Mouse (Mus musculus): ENCODE data around the gene Aldoc. TPM values are rescaled to one million over a fixed set of nuclear protein-coding genes. Genes with fewer than 3 reads are reported as not detected.

The Aldoc gene
- polyA plus RNA-seq, 1 experiment from 2014 or later, result 1.8 TPM

DNA sequence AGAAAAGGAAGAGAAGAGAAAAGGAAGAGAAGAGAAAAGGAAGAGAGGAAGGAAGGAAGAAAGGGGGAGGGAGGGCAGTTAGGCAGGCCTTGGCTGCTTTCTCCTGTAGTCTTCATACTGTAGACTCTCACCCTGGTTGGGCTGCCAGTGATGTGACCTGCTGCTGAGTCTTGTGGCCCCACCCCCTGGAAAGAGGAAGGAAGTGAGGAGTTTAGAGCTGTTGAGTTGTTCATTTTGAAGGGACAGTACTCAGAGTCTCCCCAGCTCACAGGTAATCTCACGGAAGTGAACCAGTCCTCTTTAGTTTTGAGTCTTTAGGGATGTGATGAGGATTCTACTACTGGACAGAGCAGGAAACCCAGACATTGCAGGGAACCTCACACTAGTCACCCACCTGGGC is 30.3 kb downstream of the Aldoc start:
- WGBS, result 88% methylated on average over 1 of the region's 1 CpGs
- H3K4me1 ChIP-seq, result no peaks in the 10 kb centered on the region

GRCm38 (mm10) chr11:78354905-78355304 is 32.1 kb downstream of the Aldoc start:
- no peak overlapping the region for H3K4me2 ChIP-seq (replicated peaks)
- no peak overlapping the region for H3K4me3 ChIP-seq
- H3K9ac ChIP-seq (replicated peaks), result no peak overlapping the region
- H3K27me3 ChIP-seq, result peaks cover 17% of the 10 kb centered on the region
- 85% methylated on average over 6 of the region's 6 CpGs for WGBS
- H3K4me1 ChIP-seq, result no peaks in the 10 kb centered on the region
- H3K9me3 ChIP-seq, result no peaks in the 10 kb centered on the region
- ATAC-seq (ENCODE audit: low FRiP score, low read depth), result no peak
- H3K36me3 ChIP-seq, result no peaks in the 10 kb centered on the region
- no peak overlapping the region for H3K27ac ChIP-seq (replicated peaks)

More for the DNA sequence above, 30.3 kb downstream of the Aldoc start:
- no peak overlapping the region for H3K4me3 ChIP-seq
- H3K9me3 ChIP-seq, result no peaks in the 10 kb centered on the region
- ATAC-seq (ENCODE audit: low FRiP score, low read depth), result no peak
- 0 out of 2 replicates have a peak, but pooled peaks cover 5% of the 10 kb centered on the region for H3K27me3 ChIP-seq
- peaks cover 11% of the 10 kb centered on the region for H3K36me3 ChIP-seq
- no peak overlapping the region for H3K9ac ChIP-seq (replicated peaks)
- no peak overlapping the region for H3K27ac ChIP-seq (replicated peaks)
- no peak overlapping the region for H3K4me2 ChIP-seq (replicated peaks)

- Histone ChIP-seq H3K9me3 (no peaks in the 10 kb centered on the region), H3K27me3 (peaks cover 17% of the 10 kb centered on the region), H3K27ac (replicated peaks) (no peak overlapping the region), H3K4me3 (no peak overlapping the region), H3K4me1 (no peaks in the 10 kb centered on the region), H3K36me3 (no peaks in the 10 kb centered on the region), H3K9ac (replicated peaks) (no peak overlapping the region), H3K4me2 (replicated peaks) (no peak overlapping the region)
- WGBS, result 31% methylated on average over 4 of the region's 4 CpGs
- ATAC-seq (ENCODE audit: low FRiP score, low read depth), result no peak
Observed at GRCm38 (mm10) chr11:78355471-78356238, 32.9 kb downstream of the Aldoc start.

DNA sequence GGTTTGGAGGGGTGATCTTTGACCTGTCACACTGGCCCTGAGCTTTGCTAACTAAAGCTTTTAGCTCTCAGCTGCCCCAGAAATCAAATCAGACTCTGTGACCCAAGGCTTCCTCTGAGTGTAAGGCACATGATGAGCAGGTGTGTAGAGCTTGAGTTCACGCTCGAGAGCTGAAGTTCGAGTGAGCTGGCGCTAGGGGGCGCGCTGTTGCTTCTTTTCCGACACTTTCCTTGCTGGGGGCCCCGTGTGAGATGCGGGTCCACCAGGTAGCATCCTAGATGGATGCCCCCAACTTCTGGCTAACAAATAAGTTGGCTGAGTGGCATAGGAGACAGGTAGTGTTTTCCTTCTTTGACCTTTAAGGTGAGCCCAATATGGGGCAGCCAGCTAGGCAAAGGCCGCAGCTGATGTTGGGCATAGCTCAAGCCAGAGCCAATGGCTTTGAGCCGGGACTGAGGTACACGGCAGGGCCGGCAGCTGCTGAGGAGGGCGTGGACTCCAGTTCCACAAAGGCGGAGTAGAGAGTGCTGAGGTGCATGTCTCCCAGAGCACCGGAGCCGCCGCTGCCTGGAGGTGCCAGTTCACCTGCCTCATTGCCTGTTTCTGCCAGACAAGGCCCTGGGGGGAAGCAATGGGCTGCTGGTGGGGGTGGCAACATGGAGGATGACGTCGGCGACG is 35.7 kb downstream of the Aldoc start:
- no peak for ATAC-seq (ENCODE audit: low FRiP score, low read depth)
- Histone ChIP-seq H3K4me2 (replicated peaks) (no peak overlapping the region), H3K9me3 (no peaks in the 10 kb centered on the region), H3K4me1 (no peaks in the 10 kb centered on the region), H3K27me3 (peaks cover 17% of the 10 kb centered on the region), H3K4me3 (no peak overlapping the region), H3K27ac (replicated peaks) (no peak overlapping the region), H3K36me3 (no peaks in the 10 kb centered on the region), H3K9ac (replicated peaks) (no peak overlapping the region)
- WGBS, result 12% methylated on average over 22 of the region's 22 CpGs

DNA sequence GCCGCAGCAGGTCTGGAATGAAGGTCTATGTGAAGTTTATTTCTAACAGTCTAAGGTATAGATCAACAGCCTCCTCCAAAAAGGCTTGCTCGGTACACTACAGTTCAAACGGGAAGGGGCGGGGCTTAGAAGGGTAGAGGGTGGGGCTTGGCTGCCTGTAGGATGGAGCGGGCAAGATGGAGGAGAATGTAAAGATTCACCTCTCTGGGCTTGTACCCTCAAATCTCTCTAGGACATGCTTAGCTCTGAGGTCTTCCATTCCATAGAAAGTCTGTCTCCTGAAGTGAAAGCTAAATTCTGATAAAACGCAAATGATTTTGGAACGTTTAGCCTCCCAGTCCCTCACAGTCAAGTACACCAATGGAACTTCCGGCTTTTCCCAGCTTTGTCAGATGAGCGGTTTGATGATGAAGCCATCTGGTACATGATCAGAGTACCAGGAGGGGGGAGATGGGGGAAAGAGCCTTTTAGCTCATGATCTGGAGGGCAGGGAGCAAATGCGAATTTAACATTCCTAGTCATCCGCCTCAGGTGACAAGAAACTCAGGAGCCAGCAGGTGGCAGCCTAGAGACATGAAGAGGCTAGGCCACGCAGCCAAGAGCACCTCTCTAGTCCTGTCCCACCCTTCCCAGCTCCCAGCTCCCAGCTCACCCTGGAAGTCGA is 37.5 kb downstream of the Aldoc start:
- H3K4me3 ChIP-seq, result peak overlapping the region; percentile 25
- no peak overlapping the region; the same call in 1 of the 2 replicates for H3K9ac ChIP-seq (replicated peaks)
- WGBS, result 11% methylated on average over 13 of the region's 13 CpGs

DNA sequence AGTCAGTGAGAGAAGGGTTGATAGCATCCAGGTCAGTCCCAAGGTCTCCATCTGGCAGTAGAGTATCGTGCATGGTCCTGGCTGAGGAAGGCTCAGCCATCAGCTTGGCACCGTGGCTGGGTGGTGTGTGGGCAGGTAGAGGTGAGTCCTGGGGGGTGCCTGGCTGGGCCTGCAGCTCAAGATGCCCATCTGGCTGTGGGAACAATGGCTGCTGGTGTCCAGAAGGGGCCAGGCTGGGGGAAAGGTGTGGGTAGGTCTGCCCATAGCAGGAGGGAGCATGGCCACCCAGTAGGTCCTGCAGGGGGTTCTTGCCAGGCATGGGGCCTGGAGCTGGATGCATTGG is 38.0 kb downstream of the Aldoc start:
- ATAC-seq (ENCODE audit: low FRiP score, low read depth), result 0 out of 2 replicates have a peak, but pooled peaks have one; percentile 49
- Histone ChIP-seq H3K4me3 (0 out of 2 replicates have a peak overlapping the region, but pooled peaks have one; percentile 25), H3K9ac (replicated peaks) (no peak overlapping the region), H3K27ac (replicated peaks) (no peak overlapping the region), H3K9me3 (no peaks in the 10 kb centered on the region), H3K4me2 (replicated peaks) (0 out of 2 replicates have a peak overlapping the region, but pooled peaks have one; percentile 44), H3K36me3 (no peaks in the 10 kb centered on the region), H3K27me3 (peaks cover 17% of the 10 kb centered on the region), H3K4me1 (no peaks in the 10 kb centered on the region)
- WGBS, result 60% methylated on average over 2 of the region's 2 CpGs

More for the DNA sequence above, 37.5 kb downstream of the Aldoc start:
- H3K9me3 ChIP-seq, result no peaks in the 10 kb centered on the region
- H3K27ac ChIP-seq (replicated peaks), result no peak overlapping the region
- H3K36me3 ChIP-seq, result no peaks in the 10 kb centered on the region
- peaks cover 17% of the 10 kb centered on the region for H3K27me3 ChIP-seq
- H3K4me1 ChIP-seq, result no peaks in the 10 kb centered on the region
- H3K4me2 ChIP-seq (replicated peaks), result peak overlapping the region; percentile 44
- no peak for ATAC-seq (ENCODE audit: low FRiP score, low read depth)

- Histone ChIP-seq H3K4me3 (no peak overlapping the region), H3K36me3 (no peaks in the 10 kb centered on the region), H3K27me3 (peaks cover 12% of the 10 kb centered on the region), H3K9me3 (no peaks in the 10 kb centered on the region), H3K4me2 (replicated peaks) (no peak overlapping the region), H3K27ac (replicated peaks) (no peak overlapping the region), H3K4me1 (no peaks in the 10 kb centered on the region), H3K9ac (replicated peaks) (no peak overlapping the region)
- ATAC-seq (ENCODE audit: low FRiP score, low read depth), result no peak
- 79% methylated on average over 13 of the region's 13 CpGs for WGBS
Observed at GRCm38 (mm10) chr11:78363309-78364007, 40.7 kb downstream of the Aldoc start.

- no peak for ATAC-seq (ENCODE audit: low FRiP score, low read depth)
- H3K27ac ChIP-seq (replicated peaks), result no peak overlapping the region
- no peaks in the 10 kb centered on the region for H3K4me1 ChIP-seq
- no peaks in the 10 kb centered on the region for H3K9me3 ChIP-seq
- H3K4me3 ChIP-seq, result no peak overlapping the region
- 48% methylated on average over 8 of the region's 8 CpGs for WGBS
- no peak overlapping the region for H3K4me2 ChIP-seq (replicated peaks)
- peaks cover 6% of the 10 kb centered on the region; the same call in 1 of the 2 replicates for H3K27me3 ChIP-seq
- no peaks in the 10 kb centered on the region for H3K36me3 ChIP-seq
- no peak overlapping the region for H3K9ac ChIP-seq (replicated peaks)
Observed at GRCm38 (mm10) chr11:78364103-78364502, 41.3 kb downstream of the Aldoc start.

- H3K36me3 ChIP-seq, result no peaks in the 10 kb centered on the region
- no peak overlapping the region for H3K4me2 ChIP-seq (replicated peaks)
- H3K9me3 ChIP-seq, result no peaks in the 10 kb centered on the region
- 90% methylated on average over 15 of the region's 15 CpGs for WGBS
- H3K27ac ChIP-seq (replicated peaks), result no peak overlapping the region
- no peak for ATAC-seq (ENCODE audit: low FRiP score, low read depth)
- H3K9ac ChIP-seq (replicated peaks), result no peak overlapping the region
- no peak overlapping the region for H3K4me3 ChIP-seq
- no peaks in the 10 kb centered on the region for H3K4me1 ChIP-seq
- no peaks in the 10 kb centered on the region for H3K27me3 ChIP-seq
Observed at GRCm38 (mm10) chr11:78367456-78368225, 44.9 kb downstream of the Aldoc start.

- Histone ChIP-seq H3K36me3 (no peaks in the 10 kb centered on the region), H3K9ac (replicated peaks) (no peak overlapping the region), H3K4me2 (replicated peaks) (no peak overlapping the region), H3K9me3 (no peaks in the 10 kb centered on the region), H3K4me3 (no peak overlapping the region), H3K4me1 (no peaks in the 10 kb centered on the region), H3K27ac (replicated peaks) (no peak overlapping the region), H3K27me3 (no peaks in the 10 kb centered on the region)
- no peak for ATAC-seq (ENCODE audit: low FRiP score, low read depth)
- 57% methylated on average over 1 of the region's 1 CpGs for WGBS
Observed at GRCm38 (mm10) chr11:78370389-78370788, 47.6 kb downstream of the Aldoc start.

- H3K4me2 ChIP-seq (replicated peaks), result no peak overlapping the region
Observed at GRCm38 (mm10) chr11:78371711-78372110, 48.9 kb downstream of the Aldoc start.

More at GRCm38 (mm10) chr11:78371711-78372110, 48.9 kb downstream of the Aldoc start:
- Histone ChIP-seq H3K9me3 (no peaks in the 10 kb centered on the region), H3K36me3 (no peaks in the 10 kb centered on the region), H3K9ac (replicated peaks) (no peak overlapping the region), H3K27ac (replicated peaks) (no peak overlapping the region), H3K27me3 (no peaks in the 10 kb centered on the region), H3K4me1 (no peaks in the 10 kb centered on the region), H3K4me3 (no peak overlapping the region)
- ATAC-seq (ENCODE audit: low FRiP score, low read depth), result no peak
- WGBS, result 93% methylated on average over 11 of the region's 11 CpGs

Data from midbrain, embryonic 12.5 days (tissue).